Mouse (Mus musculus) lung, adult 2 months (tissue): ENCODE data around the gene Rnf43.

Experiments
- CTCF ChIP-seq: fragments of 200-500 bp; IDR thresholded peaks from 2 replicates; pipeline ENCODE4 v1.5.1; 2011; ENCODE audit warnings: mild to moderate bottlenecking, low read length, control low read depth; ENCODE audit not compliant: insufficient read depth
- POLR2A ChIP-seq: fragments of 200-500 bp; IDR thresholded peaks from 2 replicates; pipeline ENCODE4 v1.6.1; 2011; ENCODE audit warnings: low read depth, mild to moderate bottlenecking, control low read depth, low read length, borderline replicate concordance; ENCODE audit errors: extremely low read depth

- no peak for TF ChIP-seq CTCF
- no peak for TF ChIP-seq POLR2A
Measured at GRCm38 (mm10) chr11:87780130-87780529, 117.6 kb downstream of the Rnf43 start.
